Mouse (Mus musculus) hindbrain, postnatal 0 days (tissue): Measurements from ENCODE around the gene Dstyk. TPM values are rescaled to one million over a fixed set of nuclear protein-coding genes. Genes with fewer than 3 reads are reported as not detected.

ENCODE experiments used
- ATAC-seq: fragments of 200-750 bp; cut with Nextera tagmentation; 2 replicates; pipeline ENCODE4 v1.8.0; 2017; ENCODE audit warnings: mild to moderate bottlenecking, moderate TSS enrichment, moderate library complexity
- DNase-seq: peaks from one replicate; pipeline ENCODE4 v3.0.0-alpha.2; 2015; ENCODE audit warnings: low spot score
- H3K27ac ChIP-seq: fragments of 300-500 bp; sonication (generic); 2 replicates; pipeline ENCODE4 v1.5.1; 2014; ENCODE audit warnings: mild to moderate bottlenecking
- H3K27me3 ChIP-seq: fragments of 300-500 bp; sonication (generic); 2 replicates; pipeline ENCODE4 v1.6.1; 2014; ENCODE audit warnings: low read length, mixed read lengths; ENCODE audit not compliant: insufficient read depth
- H3K36me3 ChIP-seq: fragments of 300-500 bp; sonication (generic); 2 replicates; pipeline ENCODE4 v1.6.1; 2014; ENCODE audit warnings: low read length, mixed read lengths; ENCODE audit not compliant: insufficient read depth
- H3K4me1 ChIP-seq: fragments of 300-500 bp; sonication (generic); 2 replicates; pipeline ENCODE4 v1.6.1; 2014; ENCODE audit warnings: antibody characterized with exemption, low read length, mixed read lengths; ENCODE audit not compliant: insufficient read depth
- H3K4me2 ChIP-seq: fragments of 300-500 bp; sonication (generic); 2 replicates; pipeline ENCODE4 v1.6.1; 2014; ENCODE audit warnings: low read depth, mild to moderate bottlenecking, low read length, moderate library complexity, mixed read lengths
- H3K4me3 ChIP-seq: fragments of 300-500 bp; sonication (generic); 2 replicates; pipeline ENCODE4 v1.5.1; 2014; ENCODE audit warnings: low read length
- H3K9ac ChIP-seq: fragments of 300-500 bp; sonication (generic); replicated peaks from 2 replicates; pipeline ENCODE4 v1.6.1; 2014; ENCODE audit warnings: mild to moderate bottlenecking, low read length, moderate library complexity, mixed read lengths
- H3K9me3 ChIP-seq: fragments of 300-500 bp; sonication (generic); 2 replicates; pipeline ENCODE4 v1.6.1; 2016; ENCODE audit warnings: low read length, mixed read lengths
- CTCF ChIP-seq: IDR thresholded peaks from 2 replicates; pipeline ENCODE4 v1.5.1; 2016; ENCODE audit warnings: antibody characterized with exemption, control low read depth, low read depth
- WGBS: fragments of 180-500 bp; shearing (Covaris S2); extraction: QIAGEN DNeasy Blood & Tissue Kit; methylation state at CpG from one replicate; pipeline ENCODE4 v1.1.7; 2014; 5-methylcytosine and 5-hydroxymethylcytosine counted together
- polyA plus RNA-seq: library from polyadenylated mRNA; unstranded; fragments of >200 nt; fragmentation: Nextera tagmentation; extraction: Ambion mirVana; gene quantifications from 2 replicates; pipeline ENCODE4 v1.2.1, GENCODE M21; 2015
- total RNA-seq: library from RNA; depleted of rRNA; stranded (reverse); fragments of >200 nt; gene quantifications from 2 replicates; pipeline ENCODE4 v1.2.3, GENCODE M21; 2014; rRNA removed

The Dstyk gene
- 21.3 and 31.8 TPM in 2 replicates for total RNA-seq
- 5.7 and 6.2 TPM in 2 replicates for polyA plus RNA-seq

DNA sequence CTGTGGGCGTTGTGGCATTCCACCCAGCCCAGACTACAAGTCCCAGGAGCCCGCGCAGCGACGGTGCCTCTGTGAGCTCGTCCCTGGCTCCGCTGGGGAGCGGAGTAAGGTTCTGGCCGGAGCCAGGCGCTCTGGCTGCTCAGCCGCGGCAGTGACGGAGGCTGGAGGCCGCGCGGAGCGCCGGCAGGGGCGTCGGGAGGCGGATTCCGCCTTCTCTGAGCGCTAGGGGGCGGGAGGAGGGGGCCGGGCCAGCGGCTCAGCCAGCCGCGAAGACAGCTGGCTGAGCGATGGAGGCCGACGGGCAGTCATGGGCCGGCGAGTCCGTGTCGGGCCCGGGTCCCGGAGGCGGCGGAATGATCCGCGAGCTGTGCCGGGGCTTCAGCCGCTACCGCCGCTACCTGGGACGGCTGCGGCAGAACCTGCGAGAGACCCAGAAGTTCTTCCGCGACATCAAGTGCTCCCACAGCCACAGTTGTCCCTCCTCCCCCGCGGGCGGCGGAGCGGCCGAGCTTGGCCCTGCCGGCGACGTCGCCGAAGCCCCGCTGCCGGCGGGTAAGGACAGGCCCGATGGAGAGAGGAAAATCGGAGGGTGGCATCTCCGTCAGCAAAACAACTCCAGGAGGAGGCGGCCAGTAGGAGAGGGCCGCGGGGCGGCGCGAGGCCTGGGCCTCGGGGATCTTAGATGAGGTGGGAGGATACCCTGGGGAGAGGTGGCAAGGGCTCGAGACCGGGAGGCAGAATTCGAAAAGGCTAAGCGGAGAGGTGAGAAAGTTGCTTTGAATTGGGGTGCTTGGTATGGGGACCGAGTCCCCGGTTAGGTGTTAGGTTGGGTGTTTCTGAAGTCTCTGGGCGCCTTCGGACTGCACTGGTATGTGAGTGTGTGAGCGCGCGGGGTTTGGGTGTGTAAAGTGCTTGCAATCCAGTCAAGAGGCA, at the start of gene Dstyk:
Dstyk (plus strand) TSS at position 237 of the 933 bp plus-strand sequence.
- under 1% methylated on average over 84 of the region's 85 CpGs for WGBS
- peak; percentile 98 for ATAC-seq
- peak; percentile 41 for TF ChIP-seq CTCF

GRCm38 (mm10) chr1:132367692-132368506, 49.5 kb upstream of the Dstyk start:
- H3K36me3 ChIP-seq: no peaks in the 10 kb centered on the region
- ATAC-seq (peak; percentile 90), DNase-seq (peak; percentile 93)
- H3K27me3 ChIP-seq: no peaks in the 10 kb centered on the region
- 27% methylated on average over 7 of the region's 7 CpGs for WGBS
- TF ChIP-seq CTCF: peak; percentile 96
- H3K9ac ChIP-seq: no peak overlapping the region
- H3K9me3 ChIP-seq: no peaks in the 10 kb centered on the region
- no peak overlapping the region for H3K4me2 ChIP-seq
- H3K4me3 ChIP-seq: no peak overlapping the region
- H3K4me1 ChIP-seq: peaks cover 16% of the 10 kb centered on the region
- no peak overlapping the region for H3K27ac ChIP-seq

More for the DNA sequence above, at the start of gene Dstyk:
- Histone ChIP-seq H3K36me3 (no peaks in the 10 kb centered on the region), H3K4me3 (peak within 1 kb of the TSS; percentile 82), H3K27ac (peak within 1 kb of the TSS; percentile 91), H3K9ac (peak within 1 kb of the TSS; percentile 77), H3K27me3 (no peaks in the 10 kb centered on the region), H3K9me3 (no peaks in the 10 kb centered on the region), H3K4me1 (peaks cover 16% of the 10 kb centered on the region), H3K4me2 (peak within 1 kb of the TSS; percentile 82)
- peak; percentile 97 for DNase-seq

DNA sequence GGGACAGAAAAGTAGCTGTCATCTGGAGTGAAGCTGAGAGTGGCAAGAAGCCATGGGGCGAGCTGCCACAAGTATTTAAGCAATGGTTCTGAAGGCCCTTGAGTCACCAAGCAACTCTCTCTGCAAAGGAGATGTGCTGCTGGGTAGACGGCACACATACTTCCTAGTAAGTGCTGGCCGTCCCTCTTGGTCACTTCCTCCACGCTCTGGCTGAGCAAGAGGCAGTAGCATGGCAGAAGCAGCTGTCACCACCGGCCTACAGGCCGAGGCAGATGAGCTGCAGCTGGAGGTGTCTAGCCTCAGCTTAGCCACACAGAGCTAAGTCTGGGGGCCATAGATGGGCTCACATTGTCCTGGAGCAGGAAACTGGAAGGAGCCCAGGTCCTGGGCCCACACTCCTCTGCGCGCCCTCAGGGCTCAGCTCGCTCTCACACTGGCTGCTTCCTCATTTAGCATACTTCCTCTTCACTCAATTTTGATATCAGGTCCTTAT, 46.6 kb upstream of the Dstyk start:
- no peak overlapping the region for H3K4me2 ChIP-seq
- peak; percentile 6; the same call in 1 of the 2 replicates for ATAC-seq
- no peak overlapping the region for H3K9ac ChIP-seq
- H3K9me3 ChIP-seq: no peaks in the 10 kb centered on the region
- H3K36me3 ChIP-seq: 0 out of 2 replicates have a peak, but pooled peaks cover 7% of the 10 kb centered on the region
- 66% methylated on average over 9 of the region's 9 CpGs for WGBS
- no peak overlapping the region for H3K4me3 ChIP-seq
- no peak overlapping the region; the same call in 1 of the 2 replicates for H3K27ac ChIP-seq
- no peaks in the 10 kb centered on the region for H3K27me3 ChIP-seq
- TF ChIP-seq CTCF: no peak
- H3K4me1 ChIP-seq: peaks cover 32% of the 10 kb centered on the region
- no peak for DNase-seq

DNA sequence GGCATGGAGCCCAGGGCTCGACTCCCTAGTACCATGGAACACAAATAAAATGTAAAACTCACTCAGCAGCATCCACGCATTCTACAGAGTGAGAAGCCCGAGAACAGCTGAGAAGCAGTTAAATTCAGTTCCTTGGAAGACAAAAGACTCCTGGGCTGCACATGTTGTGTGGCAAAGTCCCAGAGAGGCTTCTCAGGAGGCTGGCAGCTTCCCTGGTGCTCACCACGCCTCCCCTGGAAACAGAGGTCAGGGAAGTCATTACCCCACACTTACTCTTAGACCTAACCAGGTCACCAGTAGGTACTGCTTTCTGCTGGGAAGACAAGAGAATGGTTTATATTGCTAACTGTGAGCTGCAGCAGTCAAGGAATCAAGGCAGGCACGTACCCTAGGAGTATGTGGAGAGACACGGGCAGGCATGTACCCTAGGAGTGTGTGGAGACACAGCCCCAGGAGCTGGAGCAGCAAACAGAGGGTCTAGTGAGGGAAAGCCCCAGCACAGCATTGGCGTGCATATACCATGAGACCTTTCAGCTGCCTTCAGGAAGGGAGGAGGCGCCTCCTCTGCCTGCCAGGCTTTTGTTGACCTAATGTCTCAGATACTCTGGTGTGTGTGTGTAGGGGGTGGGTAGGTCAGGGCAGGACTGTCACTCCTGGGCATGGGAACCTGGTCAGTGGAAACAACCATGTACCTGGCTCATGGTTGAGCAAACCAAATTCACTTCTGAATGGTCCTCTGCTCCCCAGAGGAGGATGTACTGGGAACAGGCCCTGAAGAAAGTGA, 45.9 kb upstream of the Dstyk start:
- WGBS: 39% methylated on average over 8 of the region's 8 CpGs
- Histone ChIP-seq H3K27me3 (no peaks in the 10 kb centered on the region), H3K36me3 (0 out of 2 replicates have a peak, but pooled peaks cover 7% of the 10 kb centered on the region), H3K27ac (no peak overlapping the region; the same call in 1 of the 2 replicates), H3K4me1 (peaks cover 29% of the 10 kb centered on the region), H3K9me3 (no peaks in the 10 kb centered on the region), H3K4me2 (no peak overlapping the region), H3K4me3 (no peak overlapping the region), H3K9ac (0 out of 2 replicates have a peak overlapping the region, but pooled peaks have one; percentile 26)
- no peak for TF ChIP-seq CTCF
- DNase-seq (no peak), ATAC-seq (no peak)

DNA sequence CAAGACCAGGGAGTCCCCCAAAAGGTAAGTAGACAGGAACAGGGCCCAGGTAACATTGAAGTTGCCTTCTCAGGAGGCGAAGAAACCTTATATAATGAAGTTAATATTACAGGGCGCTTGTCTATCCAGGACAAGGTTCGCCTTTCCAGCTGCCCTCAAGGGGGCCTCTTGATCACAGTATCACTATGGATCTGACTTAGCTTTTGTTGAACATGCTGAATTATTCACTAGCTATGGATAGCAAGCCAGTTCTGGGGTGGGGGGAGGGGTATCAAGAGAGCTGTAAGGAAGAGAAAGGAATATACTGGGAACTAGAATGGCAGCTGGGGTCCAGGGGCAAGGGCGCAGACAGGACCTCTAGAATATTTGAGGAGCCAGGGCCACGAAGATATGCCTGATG, 45.0 kb upstream of the Dstyk start:
- 58% methylated on average over 5 of the region's 5 CpGs for WGBS
- no peak for TF ChIP-seq CTCF
- ATAC-seq (no peak), DNase-seq (no peak)
- H3K27me3 ChIP-seq: no peaks in the 10 kb centered on the region
- H3K9me3 ChIP-seq: no peaks in the 10 kb centered on the region
- H3K36me3 ChIP-seq: 0 out of 2 replicates have a peak, but pooled peaks cover 7% of the 10 kb centered on the region
- H3K9ac ChIP-seq: no peak overlapping the region
- H3K4me3 ChIP-seq: no peak overlapping the region
- no peak overlapping the region for H3K4me2 ChIP-seq
- H3K4me1 ChIP-seq: peaks cover 33% of the 10 kb centered on the region
- no peak overlapping the region for H3K27ac ChIP-seq
